Mouse (Mus musculus) erythroid progenitor cell, adult 5-6 weeks (primary cell): ENCODE data around the gene Synpo2l. TPM values are rescaled to one million over a fixed set of nuclear protein-coding genes. Genes with fewer than 3 reads are reported as not detected.
A peak's percentile ranks its signal among the peaks of the same experiment; 100 is the strongest.

Experiments
- ATAC-seq: replicated peaks from 2 replicates; pipeline ENCODE4 v1.8.0; 2016; ENCODE audit warnings: moderate number of reproducible peaks, mild to moderate bottlenecking, moderate TSS enrichment, inconsistent platforms; ENCODE audit not compliant: poor library complexity, low FRiP score, severe bottlenecking
- total RNA-seq, 2 experiments: library from RNA; stranded (forward) in 1 of 2; stranded (reverse) in 1 of 2; fragments of 150-400 nt in 1 of 2; fragments of 186-747, 209-891 nt in 1 of 2; gene quantifications; 2 replicates each; pipeline versions ENCODE4 v1.2.3 to v1.2.4; 2015 to 2017; ENCODE audit warnings: low replicate concordance in 2 of 2

Synpo2l gene
- total RNA-seq, 2 experiments from 2014 or later, result not detected

DNA sequence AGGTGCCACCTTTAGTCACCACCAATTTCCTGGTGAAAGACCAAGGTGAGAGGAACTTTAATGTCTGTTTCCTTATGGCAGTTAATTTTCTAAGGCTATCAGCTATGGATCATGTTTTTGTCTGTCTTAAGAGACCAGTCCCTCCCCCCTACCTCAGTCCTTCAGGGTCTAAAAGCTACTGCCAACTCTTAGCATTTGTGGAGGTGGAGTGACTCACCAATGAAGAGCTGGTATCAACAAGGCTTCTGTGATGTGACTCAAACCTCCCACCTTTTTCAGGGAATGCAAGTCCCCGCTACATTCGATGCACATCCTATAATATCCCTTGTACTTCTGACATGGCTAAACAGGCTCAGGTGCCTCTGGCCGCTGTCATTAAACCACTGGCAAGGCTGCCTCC, 18.4 kb upstream of the Synpo2l start:
- no peak for ATAC-seq

DNA sequence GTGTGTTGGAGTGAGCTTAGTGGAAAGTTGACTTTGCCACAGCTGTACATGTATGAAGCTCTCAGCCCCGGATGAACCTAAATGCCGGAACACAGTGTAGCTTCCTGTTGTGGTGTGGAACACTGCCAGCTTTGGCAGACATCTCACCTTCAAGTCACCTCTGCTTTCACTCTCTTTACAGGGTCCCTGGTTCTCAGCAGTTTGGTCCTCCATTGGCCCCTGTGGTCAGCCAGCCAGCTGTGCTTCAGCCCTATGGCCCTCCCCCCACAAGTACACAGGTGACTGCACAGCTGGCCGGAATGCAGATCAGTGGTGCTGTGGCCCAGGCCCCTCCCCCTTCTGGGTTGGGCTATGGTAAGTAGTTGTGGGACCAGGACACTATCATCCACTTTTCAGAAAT, 14.3 kb upstream of the Synpo2l start:
- no peak for ATAC-seq

DNA sequence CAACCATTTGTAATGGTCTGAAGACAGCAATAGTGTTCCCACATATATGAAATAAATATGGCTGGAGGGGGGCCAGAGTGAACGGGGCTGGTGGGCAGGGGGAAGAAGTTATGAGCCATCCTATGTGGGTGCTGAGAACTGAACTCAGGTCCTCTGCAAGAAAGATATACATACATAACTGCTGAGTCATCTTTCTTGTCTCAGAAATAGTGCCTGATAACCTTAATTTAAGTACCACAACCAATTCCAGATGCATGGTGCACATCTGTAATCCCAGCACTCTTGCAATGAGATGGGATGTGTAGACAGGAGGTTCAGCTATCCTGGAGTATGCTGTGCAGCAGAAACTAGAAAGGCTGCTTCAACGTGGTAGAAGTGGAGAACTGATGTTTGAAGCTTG, 13.6 kb upstream of the Synpo2l start:
- ATAC-seq, result no peak

DNA sequence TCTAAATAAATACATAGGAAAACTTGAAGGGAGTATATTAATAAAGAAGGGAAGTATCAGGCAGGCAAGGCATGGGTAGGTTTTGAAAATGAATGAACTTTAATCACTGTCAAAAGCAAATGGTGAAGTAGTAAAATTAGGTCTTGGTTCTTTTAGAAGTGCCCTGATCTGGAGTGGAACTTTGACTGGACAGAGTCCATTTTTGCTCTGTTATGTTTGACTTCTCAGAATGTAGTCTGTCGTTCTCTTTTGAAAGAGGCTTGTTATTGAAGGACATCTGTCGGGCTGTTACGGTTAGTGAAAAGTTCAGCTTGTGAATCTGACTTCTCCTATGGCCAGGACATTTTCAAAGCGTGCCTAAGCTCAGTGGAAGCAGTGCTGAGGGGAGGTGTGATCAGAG, 9.8 kb upstream of the Synpo2l start:
- no peak for ATAC-seq

DNA sequence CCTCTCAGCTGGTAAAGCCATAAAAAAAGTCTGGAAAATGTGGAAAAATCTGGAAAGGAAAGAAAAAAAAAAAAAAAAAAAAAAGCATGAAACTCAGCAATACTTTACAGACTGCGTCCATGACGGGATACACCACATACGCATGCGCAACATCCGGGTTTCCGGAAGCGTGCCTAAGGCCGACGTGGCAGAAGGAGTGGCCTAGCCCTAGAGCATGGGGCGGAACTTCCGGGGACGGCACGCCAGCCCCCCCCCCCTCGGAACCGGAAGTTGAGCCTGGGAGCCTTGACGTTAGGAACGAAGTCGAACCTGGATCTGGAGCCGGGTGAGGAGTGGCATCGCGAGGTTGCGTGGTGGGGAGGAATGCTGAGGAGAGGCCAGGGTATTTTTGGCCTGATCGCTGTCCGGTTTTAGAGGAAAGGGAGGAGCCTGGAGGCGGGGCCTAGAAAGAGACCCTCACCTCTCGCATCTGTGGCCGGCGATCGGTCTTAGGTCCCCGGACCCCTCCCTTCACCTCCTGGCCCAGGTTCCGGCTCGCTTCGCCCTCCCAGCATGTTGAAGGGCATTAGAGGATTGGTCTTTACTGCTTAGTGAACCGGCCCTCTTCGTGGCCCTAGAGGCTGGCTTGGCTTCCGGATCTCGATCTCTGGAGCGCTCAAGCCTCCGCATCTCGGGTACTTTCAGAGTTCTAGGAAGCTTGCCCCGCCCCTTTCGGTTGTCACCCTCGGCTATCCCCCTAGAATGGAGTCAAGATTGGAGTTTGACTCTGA, 6.1 kb upstream of the Synpo2l start, which contains the start of gene Sec24c:
Gene Sec24c (plus strand): TSS at position 245 of the 770 bp plus-strand sequence.
- peak; percentile 98 for ATAC-seq

DNA sequence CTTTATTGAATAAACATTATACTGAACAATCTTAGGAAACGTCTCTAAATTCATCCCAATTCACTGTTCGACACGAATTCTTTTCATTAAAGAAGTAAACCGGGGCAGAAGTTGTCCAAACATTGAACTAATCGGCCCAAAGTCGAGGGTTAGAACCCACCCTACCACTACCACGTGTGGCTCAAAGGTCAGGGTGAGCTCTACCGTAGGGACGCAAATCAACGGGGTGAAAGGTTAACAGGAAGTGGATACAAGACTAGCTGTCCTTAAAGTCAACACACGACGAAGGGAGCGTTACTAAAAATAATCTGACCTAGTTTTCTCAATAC, 5.5 kb upstream of the Synpo2l start:
- ATAC-seq, result peak; percentile 59

DNA sequence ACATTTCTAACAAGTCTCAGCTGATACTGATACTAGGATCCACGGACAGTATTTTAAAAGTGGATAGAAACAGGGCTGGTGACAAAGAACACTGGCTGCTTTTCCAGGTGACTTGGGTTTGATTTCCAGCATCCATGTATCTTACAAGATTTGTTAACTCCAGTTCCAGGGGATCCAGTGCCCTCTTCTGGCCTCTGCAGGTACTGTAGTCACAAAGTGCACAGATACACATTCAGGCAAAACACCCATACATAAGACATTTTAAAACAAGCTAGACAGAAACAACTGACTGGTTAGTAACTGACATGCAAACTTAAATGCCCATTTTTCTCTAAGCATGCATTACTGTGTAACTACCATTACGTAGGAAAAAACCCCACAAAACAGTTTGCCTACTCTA, 4.8 kb upstream of the Synpo2l start:
- ATAC-seq, result no peak

DNA sequence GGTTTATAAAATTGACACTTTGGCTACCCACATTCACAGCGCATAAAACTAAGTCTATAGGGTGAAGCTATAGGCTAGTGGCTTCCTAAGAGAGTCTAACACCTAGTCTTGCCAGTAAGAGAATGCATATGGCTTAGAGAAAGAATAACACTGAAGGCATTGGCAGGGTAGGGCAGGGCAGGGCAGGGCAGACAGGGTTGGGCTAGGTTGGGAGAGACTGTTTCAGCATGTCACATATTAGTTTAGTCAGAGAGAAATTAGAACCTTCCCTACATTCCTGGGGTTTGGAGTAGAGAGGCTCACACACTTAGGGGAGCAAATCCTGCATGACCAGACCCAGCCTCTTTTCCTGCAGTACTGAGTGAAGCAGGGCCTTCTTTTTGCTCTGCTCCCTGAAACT, 685 bp downstream of the Synpo2l start:
- no peak for ATAC-seq

DNA sequence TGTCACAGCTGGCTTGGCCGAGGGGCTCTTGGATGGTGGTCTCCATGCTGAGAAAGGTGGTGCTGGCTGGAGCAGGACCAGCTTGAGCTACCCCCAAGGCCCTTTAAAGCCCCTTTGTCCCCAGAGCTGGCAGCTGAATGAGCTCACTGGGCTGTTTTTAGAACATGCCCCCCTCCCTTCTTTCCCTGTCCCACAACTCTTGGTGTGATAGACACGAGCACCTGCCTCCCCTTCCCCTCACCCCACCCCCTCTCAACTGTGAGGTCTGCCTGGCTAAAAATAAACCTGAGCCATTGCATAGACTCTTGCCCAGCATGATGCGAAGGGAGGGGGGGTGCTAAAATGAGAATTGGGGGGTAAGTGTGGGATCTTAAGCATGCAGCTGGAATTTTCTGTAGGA, 3.7 kb downstream of the Synpo2l start:
- no peak for ATAC-seq

DNA sequence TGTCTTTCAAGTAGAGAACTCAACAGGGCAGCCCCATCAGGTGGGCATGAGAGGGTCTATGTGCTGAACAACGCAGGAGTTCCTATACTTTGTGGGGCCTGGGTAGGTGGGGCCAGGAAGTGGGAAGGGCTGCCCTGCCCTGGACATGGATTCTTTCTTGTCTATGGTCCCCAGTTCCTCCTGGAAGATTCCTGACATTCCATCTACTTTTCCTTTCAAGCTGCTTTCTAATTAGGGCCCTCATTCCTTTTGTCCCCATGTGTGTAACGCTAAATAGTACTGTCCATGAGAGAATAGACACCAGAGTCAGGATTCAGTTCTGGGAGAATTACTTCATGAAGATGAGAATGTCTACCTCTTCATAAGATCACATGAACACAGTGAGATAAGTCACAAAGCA, 4.6 kb downstream of the Synpo2l start:
- ATAC-seq, result no peak

DNA sequence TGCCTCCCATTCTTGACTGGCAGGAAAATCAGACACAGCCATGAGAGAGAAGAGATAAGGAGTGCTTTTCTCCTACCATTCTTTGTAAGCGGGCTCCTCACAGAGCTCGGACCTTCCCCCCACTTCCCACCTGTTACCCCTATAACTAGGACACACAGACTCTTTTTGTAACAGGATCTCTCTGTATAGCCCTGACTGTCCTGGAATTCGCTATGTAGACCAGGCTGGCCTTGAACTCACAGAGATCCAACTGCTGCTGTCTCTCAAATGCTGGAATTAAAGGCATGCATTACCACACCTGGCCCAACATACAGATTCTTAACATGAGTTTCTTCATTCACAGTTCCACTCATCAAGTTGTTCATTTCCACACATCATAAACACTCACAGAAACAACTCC, 5.4 kb downstream of the Synpo2l start:
- no peak for ATAC-seq

DNA sequence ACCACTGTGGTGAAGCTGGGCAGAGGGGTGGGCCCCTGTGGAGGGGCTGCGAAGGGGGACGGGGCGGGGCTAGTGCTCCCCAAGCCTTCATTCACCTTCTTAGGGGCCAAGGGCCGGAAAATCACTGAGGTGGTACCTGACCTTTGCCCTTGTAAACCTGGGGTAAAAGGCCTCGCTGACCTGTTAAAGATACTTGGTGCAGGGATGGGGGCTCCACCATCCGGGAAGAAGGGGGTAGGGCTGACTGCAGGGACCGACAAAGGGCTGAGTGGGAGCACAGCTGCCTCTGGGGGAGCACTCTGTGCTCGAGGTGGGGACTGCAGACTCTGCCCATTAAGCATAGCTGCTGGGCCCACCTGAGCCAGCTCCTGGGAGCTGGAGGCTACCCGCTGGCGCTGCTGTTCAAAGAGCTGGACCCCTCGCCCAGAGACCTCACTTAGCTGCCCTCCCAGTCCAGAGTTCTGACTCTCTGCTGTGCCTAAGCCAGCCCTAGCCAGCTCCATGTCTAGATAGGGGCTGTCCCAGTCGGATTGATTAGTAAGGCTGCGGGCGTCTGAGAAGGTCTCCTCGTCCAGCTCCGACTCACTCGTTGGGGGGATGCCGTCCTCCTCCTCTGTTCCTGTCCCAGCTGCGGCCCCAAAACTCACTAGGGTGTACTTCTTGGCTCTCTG, 6.4 kb downstream of the Synpo2l start:
- ATAC-seq, result no peak

DNA sequence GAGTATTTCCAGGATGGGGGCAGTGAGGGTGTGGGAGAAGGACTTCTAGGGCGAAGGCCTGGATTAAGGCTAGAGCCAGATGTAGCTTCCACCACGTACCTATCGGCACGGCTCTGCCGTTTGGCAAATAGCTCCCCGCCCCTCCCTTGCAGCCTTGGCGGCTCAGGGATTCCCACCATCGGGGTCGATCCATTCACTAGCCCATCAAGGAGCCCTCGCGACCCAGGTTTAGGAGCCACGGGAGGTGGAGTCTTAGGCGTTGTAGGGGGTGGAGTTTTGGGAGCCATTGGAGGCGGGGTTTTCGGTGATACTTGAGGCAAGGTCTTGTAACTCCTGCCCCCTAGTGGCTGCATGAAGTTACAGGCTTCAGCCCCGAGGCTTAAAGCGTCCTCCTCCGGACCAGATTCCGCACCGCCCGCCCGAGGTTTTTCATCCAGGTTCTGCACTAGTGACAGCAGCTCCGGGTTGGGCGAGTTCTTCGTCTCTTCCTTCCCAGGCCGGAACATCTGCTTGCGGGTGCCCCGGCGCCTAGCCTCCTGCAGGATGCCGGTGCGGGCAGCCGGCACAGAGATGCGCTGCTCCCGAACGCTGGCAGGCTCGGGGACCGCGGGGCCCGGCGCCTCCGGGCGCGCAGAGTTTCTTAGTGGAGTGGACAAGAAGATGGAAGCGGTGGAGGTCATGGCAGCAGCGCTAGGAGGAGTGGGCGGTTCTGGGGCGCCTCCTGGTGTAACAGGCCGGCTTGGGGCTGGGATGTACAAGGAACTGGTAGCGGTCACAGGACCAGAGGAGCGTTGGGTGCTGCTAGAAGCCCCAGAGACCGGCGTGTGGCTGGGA, 7.1 kb downstream of the Synpo2l start:
- ATAC-seq, result peak; percentile 90

DNA sequence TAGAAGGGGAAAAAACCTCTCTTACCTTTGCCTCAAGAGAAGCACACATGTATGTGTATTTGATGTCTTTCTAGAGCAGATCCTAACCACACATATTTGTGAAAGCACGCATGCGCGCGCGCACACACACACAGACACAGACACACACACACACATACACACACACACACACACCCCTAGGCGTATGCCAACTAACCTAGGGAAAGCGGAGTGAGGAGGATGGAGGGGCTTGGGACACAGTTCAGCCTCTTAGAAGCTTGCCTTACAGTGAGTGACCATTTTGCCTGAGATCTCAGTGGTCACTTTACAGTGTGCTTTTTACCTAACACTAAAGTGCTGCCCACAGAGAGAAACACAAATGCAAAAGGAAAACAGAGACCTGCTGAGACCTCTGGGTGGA, 8.5 kb downstream of the Synpo2l start:
- no peak for ATAC-seq

DNA sequence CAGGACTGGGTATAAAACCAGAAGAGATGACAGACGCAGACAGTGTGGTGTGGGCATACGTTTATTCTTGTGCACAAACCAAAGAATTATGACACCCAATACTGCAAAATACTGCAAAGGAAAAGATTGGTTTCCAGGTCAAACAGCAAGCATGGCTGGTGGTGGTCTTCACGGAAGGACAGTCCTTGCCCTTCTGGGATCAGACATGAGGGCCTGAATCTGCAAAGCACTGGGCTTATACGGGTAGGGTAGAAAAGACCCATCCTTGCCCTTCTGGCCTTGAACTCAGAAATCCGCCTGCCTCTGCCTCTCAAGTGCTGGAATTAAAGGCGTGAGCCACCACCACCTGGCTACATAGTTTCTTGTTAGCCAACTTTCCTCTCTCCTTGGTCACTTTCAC, 9.3 kb downstream of the Synpo2l start:
- no peak for ATAC-seq

DNA sequence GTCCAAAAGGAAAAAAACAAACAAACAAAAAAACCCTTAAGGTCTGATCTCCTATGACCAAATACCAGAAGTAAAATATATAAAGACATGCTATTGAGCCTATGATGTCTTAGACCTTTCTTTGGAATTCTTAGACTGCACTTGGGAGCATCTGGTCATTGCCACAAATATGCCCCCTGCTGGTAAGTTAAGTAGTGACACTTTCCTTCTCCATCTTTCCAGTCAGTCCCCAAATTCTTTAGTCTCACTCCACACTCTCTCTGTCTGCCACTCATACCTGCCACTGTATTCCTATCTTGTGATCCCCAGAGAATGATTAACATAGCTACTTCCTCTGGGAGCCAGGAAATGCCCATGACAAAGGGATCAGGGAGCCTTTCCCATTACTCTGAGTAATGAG, 9.8 kb downstream of the Synpo2l start:
- ATAC-seq, result peak; percentile 53; the same call in 1 of the 2 replicates

DNA sequence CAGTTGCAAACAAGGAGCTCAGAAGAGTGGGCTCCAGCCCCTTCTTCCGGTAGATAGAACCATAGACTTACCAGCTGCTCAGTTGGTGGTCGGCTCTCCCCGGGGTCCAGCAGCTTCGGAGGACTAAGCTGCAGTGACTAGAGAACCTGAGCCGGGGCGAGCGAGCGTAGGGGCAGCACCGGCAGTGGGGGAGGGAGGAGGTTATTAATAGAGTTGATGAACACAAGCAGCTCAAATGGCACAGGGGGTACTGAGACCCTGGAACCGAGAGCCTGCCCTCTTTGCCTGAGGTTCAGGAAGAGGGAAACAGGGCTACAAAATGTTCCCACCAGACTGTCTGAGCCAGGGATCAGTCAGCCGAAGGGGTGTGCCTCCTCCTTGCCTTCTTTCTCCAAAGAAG, 11.8 kb downstream of the Synpo2l start, which contains the start of gene Myoz1:
Gene Myoz1 (minus strand): TSS at position 180 of the 400 bp plus-strand sequence.
- no peak for ATAC-seq

DNA sequence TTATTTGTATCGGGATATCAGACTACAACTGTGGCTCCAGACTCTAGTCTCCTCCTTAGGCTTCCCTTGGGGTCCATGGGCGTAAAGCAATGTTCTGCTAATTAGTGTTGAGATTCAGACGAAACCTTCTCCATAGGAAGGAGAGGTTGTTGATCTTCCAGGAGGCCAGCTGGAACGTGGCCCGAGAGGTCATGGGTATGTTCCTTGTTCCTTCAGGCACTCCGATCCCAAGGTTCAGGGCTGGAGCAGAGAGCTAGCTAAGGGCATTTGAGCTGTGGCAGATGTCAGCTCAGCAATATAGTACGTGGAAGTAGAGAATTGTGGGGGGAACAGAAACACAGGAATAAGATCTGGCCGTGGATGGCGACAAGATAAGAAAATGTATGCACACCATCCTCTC, 12.4 kb downstream of the Synpo2l start:
- no peak for ATAC-seq

DNA sequence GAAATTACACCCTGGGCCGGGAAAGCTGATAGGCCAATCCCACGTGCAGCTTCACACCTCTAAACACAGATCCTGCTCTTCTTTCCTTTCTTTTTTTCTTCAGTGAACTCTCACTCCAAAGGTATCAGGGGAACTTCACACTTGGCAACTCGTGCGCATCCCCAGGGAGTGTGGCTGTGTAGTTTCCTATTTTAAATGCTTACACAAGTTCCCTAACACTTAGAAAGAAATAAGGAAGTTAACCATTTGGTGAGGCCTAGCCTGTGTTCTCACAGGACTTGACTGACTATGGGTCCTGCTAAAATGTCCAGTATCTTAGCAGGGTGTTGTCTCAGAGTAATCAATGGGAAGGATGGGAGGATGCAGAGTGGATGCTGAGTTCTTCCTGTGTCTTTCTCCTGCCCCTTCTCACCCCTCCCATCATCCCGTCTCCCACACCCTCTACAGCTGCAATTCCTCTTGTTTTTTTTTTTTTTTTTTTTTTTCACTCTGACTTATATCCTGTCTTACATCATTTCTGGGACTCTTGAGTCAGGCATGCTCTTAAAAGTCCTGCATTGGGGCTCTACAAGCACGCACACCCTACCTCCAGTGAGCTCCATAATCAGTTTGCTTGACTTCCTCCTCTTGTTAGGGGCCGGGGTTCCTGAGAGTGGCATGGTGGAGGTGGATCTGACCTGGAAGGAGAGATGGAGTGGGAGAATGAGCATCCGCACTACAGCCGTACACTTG, 13.3 kb downstream of the Synpo2l start:
- ATAC-seq, result no peak

DNA sequence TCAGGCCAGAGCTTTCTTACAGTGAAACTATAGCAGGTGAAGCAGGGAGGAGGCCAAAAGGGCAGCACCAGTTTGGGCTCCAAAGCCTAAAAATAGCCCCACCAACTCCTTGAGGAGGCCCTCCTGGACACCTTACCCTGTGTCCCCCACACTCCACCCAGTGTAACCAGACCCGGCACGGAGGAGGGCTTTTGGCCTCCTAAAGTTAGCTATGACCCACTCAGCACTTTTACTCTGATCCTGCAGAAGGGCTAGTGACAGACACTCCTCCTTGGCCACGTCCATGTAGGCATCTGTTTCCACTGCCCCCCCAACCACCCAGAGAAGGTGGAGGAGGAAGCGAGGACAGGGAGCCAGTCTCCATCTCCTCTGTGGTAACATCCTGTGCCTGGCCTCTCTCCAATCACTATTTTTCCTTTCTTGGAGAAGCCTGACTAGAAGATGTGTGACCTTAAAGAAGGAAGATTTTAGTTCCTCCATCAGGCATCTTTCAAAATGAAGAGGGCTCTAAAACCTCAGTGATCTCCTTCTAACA, 16.4 kb downstream of the Synpo2l start:
- ATAC-seq, result no peak
